In the genomic region with DNA sequence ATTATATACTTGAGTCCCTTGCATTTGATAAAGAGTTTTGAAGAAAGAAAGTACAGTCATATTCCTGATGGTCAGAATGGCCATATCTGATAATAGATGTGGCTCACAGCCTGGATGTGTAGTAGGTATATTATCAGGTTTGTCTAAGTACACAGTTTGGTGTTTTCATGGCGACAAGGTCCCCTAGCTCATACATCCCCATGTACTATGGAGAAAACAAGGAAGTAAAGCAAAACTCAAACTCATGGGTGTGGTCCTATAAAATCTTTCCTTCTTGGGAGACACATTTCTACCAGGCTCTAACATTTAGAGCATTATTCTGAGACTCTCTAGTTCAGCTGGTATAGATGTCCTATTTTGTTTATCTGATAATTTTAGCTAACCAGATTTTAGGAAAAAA, we compare ENCODE assay signal across 20 mouse cellular contexts. TPM values are rescaled to one million over a fixed set of nuclear protein-coding genes. Genes with fewer than 3 reads are reported as not detected.
DNase-seq lines count a peak whose midpoint lies in the region; ATAC-seq and TF ChIP-seq lines count a peak whose summit lies in the region.
"Had no signal": no experiment of that assay in that cellular context is flagged by ENCODE, and none has a peak within 500 bp of the region (broad histone marks: within the 10 kb centered on the region; RNA-seq: fewer than 3 reads in every experiment).

No protein-coding gene starts in this region.

- H3K4me2 ChIP-seq in intestine, postnatal 0 days (replicated peaks; ENCODE audit: low read depth), result no peak overlapping the region
- H3K4me2 ChIP-seq: embryonic facial prominence, embryonic 12.5 days; forebrain, embryonic 13.5 days; forebrain, embryonic 15.5 days had no signal

- ATAC-seq in megakaryocyte, adult 5-6 weeks (ENCODE audit: poor library complexity, severe bottlenecking), result peak; percentile 77
- ATAC-seq in megakaryocyte-erythroid progenitor cell, adult 5-6 weeks (replicated peaks; ENCODE audit: low FRiP score, low TSS enrichment, poor library complexity, severe bottlenecking), result 0 out of 2 replicates have a peak, but pooled peaks have one; percentile 29
- no peak for ATAC-seq in intestine, postnatal 0 days
- ATAC-seq: forebrain, embryonic 13.5 days; forebrain, embryonic 15.5 days; forebrain, postnatal 0 days had no signal

- 37% methylated on average over 1 of the region's 1 CpGs for WGBS in intestine, postnatal 0 days

- TF ChIP-seq CTCF in intestine, postnatal 0 days (IDR thresholded peaks at IDR 0.05; ENCODE audit: low read depth), result no peak

- no peak overlapping the region for H3K27ac ChIP-seq in intestine, postnatal 0 days (ENCODE audit: low read depth, low read length)
- H3K27ac ChIP-seq: embryonic facial prominence, embryonic 10.5 days; embryonic facial prominence, embryonic 12.5 days; forebrain, embryonic 13.5 days; forebrain, embryonic 15.5 days had no signal

- DNase-seq in MEL-GATA-1-ER (ENCODE audit: extremely low read depth, low read depth), result peak; percentile 49
- DNase-seq in retina, postnatal 1 day, result no peak
- no peak for DNase-seq in right cerebral cortex, adult 2 months (ENCODE audit: low spot score in 2 of 2)
- no peak for DNase-seq in cerebellum, adult 11 months
- DNase-seq: adrenal gland, adult 2 months; adrenal gland, postnatal 10 days; adrenal gland, postnatal 25 days; cerebellum, adult 11-12 months; cerebellum, adult 2 months; cerebellum, adult 9-10 months; cerebellum, postnatal 10 days; cerebellum, postnatal 25 days; forebrain, postnatal 0 days had no signal

- H3K4me1 ChIP-seq in intestine, postnatal 0 days (replicated peaks; ENCODE audit: control insufficient read depth, insufficient read depth, low read length), result no peaks in the 10 kb centered on the region
- H3K4me1 ChIP-seq: embryonic facial prominence, embryonic 10.5 days; embryonic facial prominence, embryonic 12.5 days had no signal

- H3K9me3 ChIP-seq in intestine, postnatal 0 days (ENCODE audit: control insufficient read depth), result no peaks in the 10 kb centered on the region
- H3K9me3 ChIP-seq: embryonic facial prominence, embryonic 10.5 days; embryonic facial prominence, embryonic 12.5 days; forebrain, embryonic 13.5 days; forebrain, embryonic 15.5 days had no signal

- no peak overlapping the region for H3K4me3 ChIP-seq in intestine, postnatal 0 days (ENCODE audit: low read depth, low read length)
- H3K4me3 ChIP-seq: embryonic facial prominence, embryonic 10.5 days; embryonic facial prominence, embryonic 12.5 days; forebrain, embryonic 13.5 days; forebrain, embryonic 15.5 days had no signal

- H3K36me3 ChIP-seq in intestine, postnatal 0 days (ENCODE audit: control insufficient read depth, insufficient read depth), result no peaks in the 10 kb centered on the region
- H3K36me3 ChIP-seq: embryonic facial prominence, embryonic 10.5 days; embryonic facial prominence, embryonic 12.5 days; forebrain, embryonic 15.5 days had no signal

- H3K9ac ChIP-seq in intestine, postnatal 0 days (ENCODE audit: low read depth, low read length), result no peak overlapping the region
- H3K9ac ChIP-seq: embryonic facial prominence, embryonic 12.5 days; forebrain, embryonic 13.5 days; forebrain, embryonic 15.5 days; forebrain, postnatal 0 days had no signal

- H3K27me3 ChIP-seq in intestine, postnatal 0 days (replicated peaks; ENCODE audit: control insufficient read depth, insufficient read depth, low read length), result no peaks in the 10 kb centered on the region
- H3K27me3 ChIP-seq: embryonic facial prominence, embryonic 12.5 days; forebrain, embryonic 13.5 days; forebrain, embryonic 15.5 days had no signal

RNA-seq across cellular contexts. Expression of a gene that starts 21.3 kb away (rescaled TPM):
- 146 and 167 TPM in 2 replicates for total RNA-seq in megakaryocyte, adult 5-6 weeks (2015)
- total RNA-seq in megakaryocyte, adult 5-6 weeks (2017), result 112 and 113 TPM in 2 replicates
- 62.2 and 76.6 TPM in 2 replicates for total RNA-seq in megakaryocyte-erythroid progenitor cell, adult 5-6 weeks (2014; fragmentation: Nextera tagmentation)
- 76.2 and 86.3 TPM in 2 replicates for total RNA-seq in megakaryocyte-erythroid progenitor cell, adult 5-6 weeks (2017)
- polyA plus RNA-seq in intestine, postnatal 0 days (2015; fragmentation: Nextera tagmentation; extraction: Ambion mirVana), result 20.4 and 20.9 TPM in 2 replicates
